Mouse (Mus musculus) forebrain, embryonic 14.5 days (tissue): ENCODE results near the gene Hist1h3h. TPM values are rescaled to one million over a fixed set of nuclear protein-coding genes. Genes with fewer than 3 reads are reported as not detected.
"Not testable (repeated sequence)": the region's sequence is repeated elsewhere in the genome, so short reads cannot be mapped to it uniquely, and the experiment has no call there.

Experiments
- ATAC-seq: fragments of 200-750 bp; cut with Nextera tagmentation; 2 replicates; pipeline ENCODE4 v1.8.0; 2017; ENCODE audit warnings: mild to moderate bottlenecking, moderate library complexity
- DNase-seq: peaks from one replicate; pipeline ENCODE4 v3.0.0-alpha.2; 2015; ENCODE audit warnings: low spot score
- H3K27ac ChIP-seq: fragments of 300-500 bp; sonication (generic); 2 replicates; pipeline ENCODE4 v1.5.1; 2014; ENCODE audit warnings: low read depth, mild to moderate bottlenecking, control low read depth, low read length, moderate library complexity
- H3K27me3 ChIP-seq: fragments of 300-500 bp; sonication (generic); replicated peaks from 2 replicates; pipeline ENCODE4 v1.6.1; 2014; ENCODE audit warnings: low read length, control low read depth, mixed read lengths; ENCODE audit not compliant: control insufficient read depth, insufficient read depth
- H3K36me3 ChIP-seq: fragments of 300-500 bp; sonication (generic); 2 replicates; pipeline ENCODE4 v1.6.1; 2014; ENCODE audit warnings: low read length, control low read depth; ENCODE audit not compliant: control insufficient read depth, insufficient read depth
- H3K4me1 ChIP-seq: fragments of 300-500 bp; sonication (generic); 2 replicates; pipeline ENCODE4 v1.6.1; 2014; ENCODE audit warnings: antibody characterized with exemption, low read length, control low read depth; ENCODE audit not compliant: control insufficient read depth, insufficient read depth
- H3K4me2 ChIP-seq: fragments of 300-500 bp; sonication (generic); 2 replicates; pipeline ENCODE4 v1.6.1; 2014; ENCODE audit warnings: mild to moderate bottlenecking, control low read depth, low read length
- H3K4me3 ChIP-seq: fragments of 300-500 bp; sonication (generic); 2 replicates; pipeline ENCODE4 v1.5.1; 2014; ENCODE audit warnings: low read depth, low read length, control low read depth
- H3K9ac ChIP-seq: fragments of 300-500 bp; sonication (generic); 2 replicates; pipeline ENCODE4 v1.6.1; 2014; ENCODE audit warnings: mild to moderate bottlenecking, low read length, control low read depth, moderate library complexity
- H3K9me3 ChIP-seq: fragments of 300-500 bp; sonication (generic); replicated peaks from 2 replicates; pipeline ENCODE4 v1.6.1; 2016; ENCODE audit warnings: low read length, control low read depth, mixed read lengths; ENCODE audit not compliant: control insufficient read depth
- WGBS: fragments of 180-500 bp; shearing (Covaris S2); extraction: QIAGEN DNeasy Blood & Tissue Kit; methylation state at CpG from one replicate; pipeline ENCODE4 v1.1.7; 2014; 5-methylcytosine and 5-hydroxymethylcytosine counted together
- polyA plus RNA-seq: library from polyadenylated mRNA; unstranded; fragments of >200 nt; fragmentation: Nextera tagmentation; extraction: Ambion mirVana; gene quantifications from 2 replicates; pipeline ENCODE4 v1.2.1, GENCODE M21; 2014

The Hist1h3h gene
- polyA plus RNA-seq, 1 experiment from 2014 or later: 7.3 TPM

GRCm38 (mm10) chr13:21715131-21715863 lies 2.2 kb upstream of the Hist1h3h start:
- Histone ChIP-seq H3K27ac (peak overlapping the region; percentile 94), H3K4me2 (peak overlapping the region; percentile 78), H3K9ac (peak overlapping the region; percentile 69), H3K27me3 (no peaks in the 10 kb centered on the region), H3K36me3 (no peaks in the 10 kb centered on the region), H3K9me3 (no peaks in the 10 kb centered on the region), H3K4me3 (peak overlapping the region; percentile 40), H3K4me1 (peaks cover 20% of the 10 kb centered on the region)
- WGBS: under 1% methylated on average over 19 of the region's 22 CpGs
- peak; percentile 41 for DNase-seq
- ATAC-seq: no peak

- ATAC-seq (peak; percentile 94), DNase-seq (peak; percentile 99)
- H3K36me3 ChIP-seq, H3K27me3 ChIP-seq, H3K9me3 ChIP-seq: not testable (repeated sequence)
- peak within 1 kb of the TSS; percentile 40 for H3K4me3 ChIP-seq
- H3K27ac ChIP-seq: peak within 1 kb of the TSS; percentile 94
- peaks cover 25% of the 10 kb centered on the region for H3K4me1 ChIP-seq
- H3K4me2 ChIP-seq: peak within 1 kb of the TSS; percentile 84
- peak within 1 kb of the TSS; percentile 80 for H3K9ac ChIP-seq
- under 1% methylated on average over 26 of the region's 50 CpGs for WGBS
These were observed 1.5 kb upstream of the Hist1h3h start, which contains the start of the genes Hist1h2bl and Hist1h2ai for GRCm38 (mm10) chr13:21715864-21716539. Gene Hist1h2bl (minus strand): TSS chr13:21716143. Gene Hist1h2ai (plus strand): TSS chr13:21716422.

GRCm38 (mm10) chr13:21716540-21717391 lies 693 bp upstream of the Hist1h3h start:
- peak overlapping the region; percentile 84 for H3K4me2 ChIP-seq
- peaks cover 27% of the 10 kb centered on the region for H3K4me1 ChIP-seq
- peak overlapping the region; percentile 40 for H3K4me3 ChIP-seq
- DNase-seq: peak; percentile 52
- not testable (repeated sequence) for H3K27me3 ChIP-seq, H3K36me3 ChIP-seq, H3K9me3 ChIP-seq
- peak overlapping the region; percentile 80 for H3K9ac ChIP-seq
- ATAC-seq: 0 out of 2 replicates have a peak, but pooled peaks have one; percentile 0
- peak overlapping the region; percentile 94 for H3K27ac ChIP-seq
- WGBS: under 1% methylated on average over 9 of the region's 38 CpGs

GRCm38 (mm10) chr13:21718381-21719080 lies 1.1 kb downstream of the Hist1h3h start:
- Histone ChIP-seq H3K9ac (peak overlapping the region; percentile 66), H3K9me3 (no peaks in the 10 kb centered on the region), H3K4me3 (peak overlapping the region; percentile 40), H3K4me2 (peak overlapping the region; percentile 64), H3K27me3 (no peaks in the 10 kb centered on the region), H3K27ac (peak overlapping the region; percentile 65), H3K36me3 (no peaks in the 10 kb centered on the region), H3K4me1 (peaks cover 30% of the 10 kb centered on the region)
- ATAC-seq (no peak), DNase-seq (no peak)
- WGBS: 51% methylated on average over 4 of the region's 4 CpGs

- not testable (repeated sequence) for H3K36me3 ChIP-seq, H3K27me3 ChIP-seq, H3K9me3 ChIP-seq
- DNase-seq (peak; percentile 28), ATAC-seq (peak; percentile 8; the same call in 1 of the 2 replicates)
- WGBS: 2% methylated on average over 19 of the region's 44 CpGs
- peak overlapping the region; percentile 59 for H3K9ac ChIP-seq
- H3K4me1 ChIP-seq: peaks cover 22% of the 10 kb centered on the region
- H3K27ac ChIP-seq: peak overlapping the region; percentile 86
- peak overlapping the region; percentile 56 for H3K4me2 ChIP-seq
- H3K4me3 ChIP-seq: peak overlapping the region; percentile 32
These were observed 3.8 kb downstream of the Hist1h3h start for GRCm38 (mm10) chr13:21721107-21721756.

GRCm38 (mm10) chr13:21721757-21722372 lies 4.4 kb downstream of the Hist1h3h start, which contains the start of gene Hist1h2bm:
Gene Hist1h2bm (plus strand): TSS chr13:21722044.
- not testable (repeated sequence) for H3K9me3 ChIP-seq, H3K36me3 ChIP-seq, H3K27me3 ChIP-seq
- Histone ChIP-seq H3K4me1 (peaks cover 22% of the 10 kb centered on the region), H3K9ac (peak within 1 kb of the TSS; percentile 66), H3K27ac (peak within 1 kb of the TSS; percentile 88), H3K4me2 (peak within 1 kb of the TSS; percentile 56), H3K4me3 (peak within 1 kb of the TSS; percentile 32)
- DNase-seq: peak; percentile 99
- WGBS: under 1% methylated on average over 35 of the region's 37 CpGs
- peak; percentile 96 for ATAC-seq

GRCm38 (mm10) chr13:21722373-21722925 lies 5.0 kb downstream of the Hist1h3h start:
- H3K4me2 ChIP-seq: peak overlapping the region; percentile 56
- H3K27ac ChIP-seq: peak overlapping the region; percentile 88
- H3K36me3 ChIP-seq: no peaks in the 10 kb centered on the region
- H3K9ac ChIP-seq: peak overlapping the region; percentile 66
- H3K9me3 ChIP-seq: no peaks in the 10 kb centered on the region
- H3K27me3 ChIP-seq: no peaks in the 10 kb centered on the region
- DNase-seq (peak; percentile 59), ATAC-seq (peak; percentile 25)
- under 1% methylated on average over 11 of the region's 11 CpGs for WGBS
- H3K4me3 ChIP-seq: peak overlapping the region; percentile 28
- peaks cover 22% of the 10 kb centered on the region for H3K4me1 ChIP-seq
